Mouse (Mus musculus) adrenal gland, postnatal 4 days (tissue): Measurements from ENCODE around the gene Chd4. TPM values are rescaled to one million over a fixed set of nuclear protein-coding genes. Genes with fewer than 3 reads are reported as not detected.
A peak's percentile ranks its signal among the peaks of the same experiment; 100 is the strongest.
"Not testable (repeated sequence)": the region's sequence is repeated elsewhere in the genome, so short reads cannot be mapped to it uniquely, and the experiment has no call there.

Source experiments
- DNase-seq, 2 experiments: peaks; one replicate each; pipeline ENCODE4 v3.0.0; 2021 to 2022; ENCODE audit warnings: low spot score in 2 of 2, mixed read lengths in 2 of 2
- long read RNA-seq, 2 experiments: library from polyadenylated mRNA; stranded (forward); transcript quantifications; one replicate each; pipeline ENCODE4 v2.0.0; 2021
- total RNA-seq, 2 experiments: library from RNA; stranded (reverse); gene quantifications; 2 replicates each; pipeline ENCODE4 v1.2.3; 2021

The Chd4 gene
- total RNA-seq, result 100 to 1,000 TPM; 227 to 264 TPM
- long read RNA-seq, experiment 1, partial matches to known transcripts, result 11 of 11 reads
- long read RNA-seq, experiment 1, other reads (novel, unspliced or antisense), result 0 of 11 reads
- long read RNA-seq, experiment 2, full-length matches to known transcripts, result 4 of 59 reads
- long read RNA-seq, experiment 2, partial matches to known transcripts, result 45 of 59 reads
- long read RNA-seq, experiment 2, other reads (novel, unspliced or antisense), result 10 of 59 reads

- DNase-seq, result peak; percentile 96 to 98
Observed at GRCm38 (mm10) chr6:125095391-125096278, at the start of gene Chd4. TSS of gene Chd4 (plus strand) at chr6:125095981.

- peak; percentile 35 to 69 for DNase-seq
Observed at GRCm38 (mm10) chr6:125046691-125047090, 49.1 kb upstream of the Chd4 start.

GRCm38 (mm10) chr6:125049678-125050077 lies 46.1 kb upstream of the Chd4 start, which contains the start of gene Acrbp:
TSS of gene Acrbp (plus strand) at chr6:125049689.
- no peak for DNase-seq

GRCm38 (mm10) chr6:125051237-125051636 lies 44.5 kb upstream of the Chd4 start:
- DNase-seq, result no peak

GRCm38 (mm10) chr6:125061493-125061892 lies 34.3 kb upstream of the Chd4 start:
- no peak for DNase-seq

GRCm38 (mm10) chr6:125062511-125062910 lies 33.3 kb upstream of the Chd4 start:
- DNase-seq, result no peak

- DNase-seq, result no peak
Observed at GRCm38 (mm10) chr6:125063906-125064305, 31.9 kb upstream of the Chd4 start.

- not testable (repeated sequence) for DNase-seq
Observed at GRCm38 (mm10) chr6:125065223-125065622, 30.6 kb upstream of the Chd4 start.

GRCm38 (mm10) chr6:125067571-125067995 lies 28.2 kb upstream of the Chd4 start, which contains the start of gene Lpar5:
TSS of gene Lpar5 (plus strand) at chr6:125067920.
- DNase-seq, result no peak

- DNase-seq, result no peak
Observed at GRCm38 (mm10) chr6:125071170-125071895, 24.4 kb upstream of the Chd4 start.

- DNase-seq, result no peak
Observed at GRCm38 (mm10) chr6:125071896-125072279, 23.9 kb upstream of the Chd4 start.

- no peak for DNase-seq
Observed at GRCm38 (mm10) chr6:125073825-125074224, 22.0 kb upstream of the Chd4 start.

- no peak for DNase-seq
Observed at GRCm38 (mm10) chr6:125081394-125081793, 14.4 kb upstream of the Chd4 start.

- peak; percentile 74 to 78 for DNase-seq
Observed at GRCm38 (mm10) chr6:125081797-125082560, 13.8 kb upstream of the Chd4 start.

GRCm38 (mm10) chr6:125082801-125083386 lies 12.9 kb upstream of the Chd4 start:
- no peak for DNase-seq

GRCm38 (mm10) chr6:125084424-125084823 lies 11.4 kb upstream of the Chd4 start:
- DNase-seq, result no peak

GRCm38 (mm10) chr6:125087937-125088336 lies 7.8 kb upstream of the Chd4 start:
- no peak for DNase-seq

- peak; percentile 43 to 69 for DNase-seq
Observed at GRCm38 (mm10) chr6:125088561-125089321, 7.0 kb upstream of the Chd4 start.

GRCm38 (mm10) chr6:125089521-125090321 lies 6.1 kb upstream of the Chd4 start:
- DNase-seq, result peak in 1 of 2 experiments; percentile 58
